Mouse (Mus musculus) hindbrain, embryonic 15.5 days (tissue): ENCODE results near the gene Sele. TPM values are rescaled to one million over a fixed set of nuclear protein-coding genes. Genes with fewer than 3 reads are reported as not detected.

ENCODE experiments used
- polyA plus RNA-seq: library from polyadenylated mRNA; unstranded; fragments of >200 nt; fragmentation: Nextera tagmentation; extraction: Ambion mirVana; gene quantifications from 2 replicates; pipeline ENCODE4 v1.2.1, GENCODE M21; 2015

Gene Sele
- polyA plus RNA-seq, 1 experiment from 2014 or later, result not detected

Other genes with a start within 250 kb of the Sele start
- 14.5 and 16.9 TPM in 2 replicates for gene Scyl3, start 119.1 kb upstream of the Sele start, polyA plus RNA-seq
- gene BC055324, start 53.4 kb upstream of the Sele start, polyA plus RNA-seq, result 5.4 and 6.3 TPM in 2 replicates
- 6.6 and 6.9 TPM in 2 replicates for gene Mettl18, start 53.3 kb upstream of the Sele start, polyA plus RNA-seq
- gene Sell, start 13.7 kb downstream of the Sele start, polyA plus RNA-seq, result 0.22 and 0.34 TPM in 2 replicates
- gene Selp, start 67.0 kb downstream of the Sele start, polyA plus RNA-seq, result not detected in 2 replicates
- gene F5, start 103.6 kb downstream of the Sele start, polyA plus RNA-seq, result 0.10 and 0.19 TPM in 2 replicates
- gene Slc19a2, start 200.8 kb downstream of the Sele start, polyA plus RNA-seq, result 8.4 and 9.4 TPM in 2 replicates
- gene Ccdc181, start 227.4 kb downstream of the Sele start, polyA plus RNA-seq, result 24.0 and 26.9 TPM in 2 replicates